Mouse (Mus musculus) embryonic facial prominence, embryonic 14.5 days (tissue): ENCODE results near the gene Scn2b. TPM values are rescaled to one million over a fixed set of nuclear protein-coding genes. Genes with fewer than 3 reads are reported as not detected.
A peak's percentile ranks its signal among the peaks of the same experiment; 100 is the strongest.

Experiments used
- ATAC-seq: fragments of 200-750 bp; cut with Nextera tagmentation; 2 replicates; pipeline ENCODE4 v1.8.0; 2017; ENCODE audit warnings: low read depth, moderate number of reproducible peaks, moderate TSS enrichment
- DNase-seq: peaks from one replicate; pipeline ENCODE4 v3.0.0-alpha.2; 2015; ENCODE audit warnings: low spot score
- H3K27ac ChIP-seq: fragments of 300-500 bp; sonication (generic); replicated peaks from 2 replicates; pipeline ENCODE4 v1.5.1; 2014; ENCODE audit warnings: low read depth, mild to moderate bottlenecking, low read length, moderate library complexity
- H3K27me3 ChIP-seq: fragments of 300-500 bp; sonication (generic); replicated peaks from 2 replicates; pipeline ENCODE4 v1.6.1; 2014; ENCODE audit warnings: low read length; ENCODE audit not compliant: control insufficient read depth, insufficient read depth
- H3K36me3 ChIP-seq: fragments of 300-500 bp; sonication (generic); 2 replicates; pipeline ENCODE4 v1.6.1; 2014; ENCODE audit warnings: low read length, mixed read lengths; ENCODE audit not compliant: control insufficient read depth, insufficient read depth
- H3K4me1 ChIP-seq: fragments of 300-500 bp; sonication (generic); 2 replicates; pipeline ENCODE4 v1.6.1; 2014; ENCODE audit warnings: antibody characterized with exemption, low read length; ENCODE audit not compliant: control insufficient read depth, insufficient read depth
- H3K4me2 ChIP-seq: fragments of 300-500 bp; sonication (generic); 2 replicates; pipeline ENCODE4 v1.6.1; 2014; ENCODE audit warnings: low read depth, mild to moderate bottlenecking, low read length, moderate library complexity, mixed read lengths
- H3K4me3 ChIP-seq: fragments of 300-500 bp; sonication (generic); 2 replicates; pipeline ENCODE4 v1.5.1; 2014; ENCODE audit warnings: low read depth, mild to moderate bottlenecking, low read length
- H3K9ac ChIP-seq: fragments of 300-500 bp; sonication (generic); 2 replicates; pipeline ENCODE4 v1.6.1; 2014; ENCODE audit warnings: low read depth, mild to moderate bottlenecking, low read length, moderate library complexity, mixed read lengths
- H3K9me3 ChIP-seq: fragments of 300-500 bp; sonication (generic); 2 replicates; pipeline ENCODE4 v1.6.1; 2016; ENCODE audit warnings: low read length; ENCODE audit not compliant: control insufficient read depth
- WGBS: fragments of 180-500 bp; shearing (Covaris S2); extraction: QIAGEN DNeasy Blood & Tissue Kit; methylation state at CpG from one replicate; pipeline ENCODE4 v1.1.7; 2014; 5-methylcytosine and 5-hydroxymethylcytosine counted together
- polyA plus RNA-seq: library from polyadenylated mRNA; unstranded; fragments of >200 nt; fragmentation: Nextera tagmentation; extraction: Ambion mirVana; gene quantifications from 2 replicates; pipeline ENCODE4 v1.2.1, GENCODE M21; 2014

Gene Scn2b
- polyA plus RNA-seq, 1 experiment from 2014 or later: 2.4 TPM

GRCm38 (mm10) chr9:45139082-45139481 lies 21.5 kb downstream of the Scn2b start:
- 3% methylated on average over 7 of the region's 7 CpGs for WGBS
- H3K36me3 ChIP-seq: no peaks in the 10 kb centered on the region
- peak overlapping the region; percentile 55 for H3K9ac ChIP-seq
- no peak overlapping the region for H3K27ac ChIP-seq
- peak overlapping the region; percentile 56 for H3K4me3 ChIP-seq
- DNase-seq: no peak
- peaks cover 82% of the 10 kb centered on the region for H3K27me3 ChIP-seq
- H3K4me2 ChIP-seq: peak overlapping the region; percentile 96
- H3K9me3 ChIP-seq: no peaks in the 10 kb centered on the region
- no peak for ATAC-seq
- peaks cover 4% of the 10 kb centered on the region; the same call in 1 of the 2 replicates for H3K4me1 ChIP-seq

GRCm38 (mm10) chr9:45140945-45141344 lies 23.4 kb downstream of the Scn2b start:
- peaks cover 89% of the 10 kb centered on the region for H3K27me3 ChIP-seq
- no peak for ATAC-seq
- 51% methylated on average over 7 of the region's 7 CpGs for WGBS

GRCm38 (mm10) chr9:45142686-45143085 lies 25.1 kb downstream of the Scn2b start:
- no peaks in the 10 kb centered on the region for H3K36me3 ChIP-seq
- ATAC-seq (no peak), DNase-seq (no peak)
- H3K4me2 ChIP-seq: no peak overlapping the region
- H3K4me1 ChIP-seq: peaks cover 4% of the 10 kb centered on the region; the same call in 1 of the 2 replicates
- 58% methylated on average over 3 of the region's 3 CpGs for WGBS
- H3K4me3 ChIP-seq: no peak overlapping the region
- H3K9me3 ChIP-seq: no peaks in the 10 kb centered on the region
- H3K9ac ChIP-seq: no peak overlapping the region
- H3K27me3 ChIP-seq: peaks cover 90% of the 10 kb centered on the region
- H3K27ac ChIP-seq: no peak overlapping the region

More at GRCm38 (mm10) chr9:45140945-45141344, 23.4 kb downstream of the Scn2b start:
- Histone ChIP-seq H3K4me2 (no peak overlapping the region), H3K9me3 (no peaks in the 10 kb centered on the region), H3K27ac (no peak overlapping the region), H3K9ac (no peak overlapping the region), H3K4me3 (no peak overlapping the region), H3K36me3 (no peaks in the 10 kb centered on the region), H3K4me1 (peaks cover 4% of the 10 kb centered on the region; the same call in 1 of the 2 replicates)
- DNase-seq: no peak

GRCm38 (mm10) chr9:45145533-45146266 lies 28.1 kb downstream of the Scn2b start:
- H3K36me3 ChIP-seq: no peaks in the 10 kb centered on the region
- DNase-seq (no peak), ATAC-seq (0 out of 2 replicates have a peak, but pooled peaks have one; percentile 17)
- no peaks in the 10 kb centered on the region for H3K4me1 ChIP-seq
- no peaks in the 10 kb centered on the region for H3K9me3 ChIP-seq
- peak overlapping the region; percentile 60 for H3K4me2 ChIP-seq
- 4% methylated on average over 24 of the region's 27 CpGs for WGBS
- H3K27ac ChIP-seq: no peak overlapping the region
- peak overlapping the region; percentile 31 for H3K4me3 ChIP-seq
- H3K27me3 ChIP-seq: peaks cover 68% of the 10 kb centered on the region
- peak overlapping the region; percentile 44; the same call in 1 of the 2 replicates for H3K9ac ChIP-seq

GRCm38 (mm10) chr9:45146267-45146597 lies 28.6 kb downstream of the Scn2b start:
- DNase-seq (peak; percentile 48), ATAC-seq (peak; percentile 47; the same call in 1 of the 2 replicates)
- peak overlapping the region; percentile 31 for H3K4me3 ChIP-seq
- H3K9me3 ChIP-seq: no peaks in the 10 kb centered on the region
- no peak overlapping the region for H3K27ac ChIP-seq
- 0% methylated on average over 5 of the region's 5 CpGs for WGBS
- peaks cover 63% of the 10 kb centered on the region for H3K27me3 ChIP-seq
- no peaks in the 10 kb centered on the region for H3K36me3 ChIP-seq
- peak overlapping the region; percentile 60 for H3K4me2 ChIP-seq
- H3K4me1 ChIP-seq: no peaks in the 10 kb centered on the region
- no peak overlapping the region for H3K9ac ChIP-seq

- ATAC-seq: no peak
- H3K9ac ChIP-seq: no peak overlapping the region
- no peak overlapping the region for H3K4me2 ChIP-seq
- DNase-seq: no peak
- no peaks in the 10 kb centered on the region for H3K36me3 ChIP-seq
- no peak overlapping the region for H3K4me3 ChIP-seq
- H3K27me3 ChIP-seq: peaks cover 24% of the 10 kb centered on the region
- WGBS: 82% methylated on average over 1 of the region's 1 CpGs
- H3K4me1 ChIP-seq: no peaks in the 10 kb centered on the region
- no peaks in the 10 kb centered on the region for H3K9me3 ChIP-seq
- H3K27ac ChIP-seq: no peak overlapping the region
Observed at GRCm38 (mm10) chr9:45150933-45151332, 33.4 kb downstream of the Scn2b start.

- no peak overlapping the region for H3K27ac ChIP-seq
- no peak for DNase-seq
- no peak overlapping the region for H3K9ac ChIP-seq
- WGBS: 66% methylated on average over 7 of the region's 7 CpGs
- H3K36me3 ChIP-seq: no peaks in the 10 kb centered on the region
- H3K4me1 ChIP-seq: no peaks in the 10 kb centered on the region
- H3K4me2 ChIP-seq: no peak overlapping the region
- H3K27me3 ChIP-seq: peaks cover 5% of the 10 kb centered on the region; the same call in 1 of the 2 replicates
- no peaks in the 10 kb centered on the region for H3K9me3 ChIP-seq
- ATAC-seq: no peak
- no peak overlapping the region for H3K4me3 ChIP-seq
Observed at GRCm38 (mm10) chr9:45153361-45153760, 35.8 kb downstream of the Scn2b start.

GRCm38 (mm10) chr9:45167903-45168302 lies 50.3 kb downstream of the Scn2b start:
- Histone ChIP-seq H3K27ac (no peak overlapping the region), H3K4me3 (no peak overlapping the region), H3K4me2 (no peak overlapping the region), H3K9ac (no peak overlapping the region), H3K27me3 (no peaks in the 10 kb centered on the region), H3K9me3 (no peaks in the 10 kb centered on the region), H3K4me1 (no peaks in the 10 kb centered on the region), H3K36me3 (no peaks in the 10 kb centered on the region)
- 73% methylated on average over 5 of the region's 5 CpGs for WGBS
- no peak for DNase-seq
- ATAC-seq: no peak

- no peaks in the 10 kb centered on the region for H3K27me3 ChIP-seq
- H3K9ac ChIP-seq: no peak overlapping the region
- ATAC-seq (no peak), DNase-seq (no peak)
- H3K36me3 ChIP-seq: no peaks in the 10 kb centered on the region
- no peaks in the 10 kb centered on the region for H3K4me1 ChIP-seq
- H3K4me2 ChIP-seq: no peak overlapping the region
- WGBS: 84% methylated on average over 5 of the region's 5 CpGs
- no peaks in the 10 kb centered on the region for H3K9me3 ChIP-seq
- no peak overlapping the region for H3K4me3 ChIP-seq
- no peak overlapping the region for H3K27ac ChIP-seq
Observed at GRCm38 (mm10) chr9:45170150-45170549, 52.6 kb downstream of the Scn2b start.
